Mouse (Mus musculus) gastrocnemius, postnatal 4 days (tissue): ENCODE data around the gene Cdh3. TPM values are rescaled to one million over a fixed set of nuclear protein-coding genes. Genes with fewer than 3 reads are reported as not detected.
"Not testable (repeated sequence)": the region's sequence is repeated elsewhere in the genome, so short reads cannot be mapped to it uniquely, and the experiment has no call there.

Experiments
- DNase-seq, 2 experiments: peaks; one replicate each; pipeline ENCODE4 v3.0.0; 2021 to 2022; ENCODE audit warnings: low spot score in 2 of 2, mixed read lengths in 2 of 2
- total RNA-seq, 2 experiments: library from RNA; stranded (reverse); gene quantifications; 2 replicates each; pipeline ENCODE4 v1.2.3; 2021

Gene Cdh3
- total RNA-seq, 2 experiments from 2014 or later, result 0.91 to 1.6 TPM

GRCm38 (mm10) chr8:106569006-106569405 is 58.3 kb downstream of the Cdh3 start:
- no peak for DNase-seq

GRCm38 (mm10) chr8:106570386-106570785 is 59.7 kb downstream of the Cdh3 start:
- DNase-seq, result no peak

- DNase-seq, result no peak
Observed at GRCm38 (mm10) chr8:106571551-106572172, 61.0 kb downstream of the Cdh3 start.

- not testable (repeated sequence) for DNase-seq
Observed at GRCm38 (mm10) chr8:106572175-106572574, 61.5 kb downstream of the Cdh3 start.

- DNase-seq, result not testable (repeated sequence)
Observed at GRCm38 (mm10) chr8:106573168-106573567, 62.5 kb downstream of the Cdh3 start, which contains the start of gene Gm10073. Gene Gm10073 (minus strand): TSS chr8:106573461.

- no peak for DNase-seq
Observed at GRCm38 (mm10) chr8:106574283-106574682, 63.6 kb downstream of the Cdh3 start.

GRCm38 (mm10) chr8:106576849-106577555 is 66.3 kb downstream of the Cdh3 start:
- DNase-seq, result no peak

GRCm38 (mm10) chr8:106579510-106579909 is 68.8 kb downstream of the Cdh3 start:
- DNase-seq, result no peak

GRCm38 (mm10) chr8:106581344-106582088 is 70.8 kb downstream of the Cdh3 start:
- no peak for DNase-seq

- no peak for DNase-seq
Observed at GRCm38 (mm10) chr8:106584942-106585670, 74.4 kb downstream of the Cdh3 start.

GRCm38 (mm10) chr8:106585671-106586037 is 75.0 kb downstream of the Cdh3 start:
- no peak for DNase-seq

- DNase-seq, result peak in 1 of 2 experiments; percentile 15
Observed at GRCm38 (mm10) chr8:106586896-106587295, 76.2 kb downstream of the Cdh3 start.

- DNase-seq, result no peak
Observed at GRCm38 (mm10) chr8:106588443-106589431, 78.0 kb downstream of the Cdh3 start.

- DNase-seq, result no peak
Observed at GRCm38 (mm10) chr8:106592458-106592857, 81.8 kb downstream of the Cdh3 start.

GRCm38 (mm10) chr8:106595623-106596022 is 84.9 kb downstream of the Cdh3 start:
- DNase-seq, result not testable (repeated sequence)

- no peak for DNase-seq
Observed at GRCm38 (mm10) chr8:106597067-106597466, 86.4 kb downstream of the Cdh3 start.

GRCm38 (mm10) chr8:106599265-106599979 is 88.7 kb downstream of the Cdh3 start:
- DNase-seq, result no peak

GRCm38 (mm10) chr8:106603131-106603819 is 92.6 kb downstream of the Cdh3 start, which contains the start of gene Cdh1:
Gene Cdh1 (plus strand): TSS chr8:106603351.
- peak in 1 of 2 experiments; percentile 15 for DNase-seq

- no peak for DNase-seq
Observed at GRCm38 (mm10) chr8:106603933-106604332, 93.2 kb downstream of the Cdh3 start.
